8 mouse cellular contexts compared by ENCODE assay signal in the genomic region with DNA sequence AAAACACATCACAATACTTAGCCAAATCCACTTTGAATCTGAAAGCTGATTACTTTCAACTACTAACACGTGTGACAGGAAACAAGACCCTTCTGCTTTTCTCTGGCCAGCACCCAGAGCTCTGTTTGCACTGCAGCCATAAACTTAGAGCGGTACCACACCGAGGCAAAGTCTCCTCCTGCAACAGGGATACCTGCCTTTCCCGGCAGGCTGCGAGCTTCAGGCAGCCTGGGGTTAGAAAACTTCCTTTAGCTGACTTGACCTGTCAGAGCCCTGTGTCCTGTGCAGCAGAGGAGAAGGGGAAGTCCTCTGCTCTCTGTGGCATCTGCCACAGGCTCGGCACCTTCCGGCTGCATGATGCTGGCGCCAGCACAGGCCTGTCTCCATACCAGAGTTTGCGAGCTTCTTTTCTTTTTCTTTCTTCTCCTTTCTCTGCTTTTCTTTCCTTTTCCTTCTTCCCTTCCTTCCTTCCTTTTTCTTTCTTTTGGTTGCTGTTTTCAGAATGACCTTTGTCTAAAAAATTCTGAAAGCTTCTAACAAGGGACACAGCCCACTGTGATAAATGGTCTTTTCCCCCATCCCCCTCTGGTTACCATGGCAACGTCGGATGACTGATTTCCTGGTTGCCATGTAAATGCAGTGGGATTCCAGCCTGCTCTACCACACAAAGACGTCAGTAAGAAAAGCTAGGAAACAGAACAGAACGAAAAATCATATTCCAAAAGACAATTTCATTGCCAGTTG. TPM values are rescaled to one million over a fixed set of nuclear protein-coding genes. Genes with fewer than 3 reads are reported as not detected.
DNase-seq lines count a peak whose midpoint lies in the region; ATAC-seq lines count a peak whose summit lies in the region.

No protein-coding gene starts in this region.

- no peaks in the 10 kb centered on the region for H3K9me3 ChIP-seq in hindbrain, embryonic 11.5 days (ENCODE audit: control insufficient read depth, low read length)
- H3K9me3 ChIP-seq in lung, embryonic 16.5 days (ENCODE audit: control insufficient read depth, low read length): no peaks in the 10 kb centered on the region

- H3K4me3 ChIP-seq in hindbrain, embryonic 11.5 days (ENCODE audit: low read depth, low read length): 0 out of 2 replicates have a peak overlapping the region, but pooled peaks have one; percentile 0
- peak overlapping the region; percentile 20 for H3K4me3 ChIP-seq in lung, embryonic 16.5 days (ENCODE audit: low read length)

- ATAC-seq in hindbrain, embryonic 11.5 days (ENCODE audit: low FRiP score): peak; percentile 94
- peak; percentile 65 for ATAC-seq in lung, embryonic 16.5 days (ENCODE audit: low read depth)

- H3K27me3 ChIP-seq in hindbrain, embryonic 11.5 days (ENCODE audit: control insufficient read depth, insufficient read depth, low read length): no peaks in the 10 kb centered on the region
- H3K27me3 ChIP-seq in lung, embryonic 16.5 days (ENCODE audit: control insufficient read depth, insufficient read depth, low read depth, low read length): no peaks in the 10 kb centered on the region

- DNase-seq in Muller cell, postnatal 12 days (ENCODE audit: inconsistent ontology term): peak; percentile 81
- peak; percentile 71 for DNase-seq in cerebellum, adult 8-10 months
- DNase-seq in frontal cortex, adult 2 months (ENCODE audit: extremely low spot score in 1 of 2, low spot score in 1 of 2): peak; percentile 79 to 90
- peak; percentile 97 for DNase-seq in hindbrain, embryonic 11.5 days (ENCODE audit: low spot score)
- peak; percentile 88 to 93 for DNase-seq in layer of hippocampus, postnatal 10 days (ENCODE audit: low spot score in 2 of 2)
- peak; percentile 93 for DNase-seq in retina, embryonic 14.5 days (ENCODE audit: low spot score)
- DNase-seq in thymus, postnatal 36 days: peak; percentile 60 to 73

- 2% methylated on average over 13 of the region's 13 CpGs for WGBS in hindbrain, embryonic 11.5 days
- 2% methylated on average over 13 of the region's 13 CpGs for WGBS in lung, embryonic 16.5 days

- H3K27ac ChIP-seq in hindbrain, embryonic 11.5 days (ENCODE audit: low read depth, low read length): peak overlapping the region; percentile 98
- H3K27ac ChIP-seq in lung, embryonic 16.5 days (ENCODE audit: low read length): peak overlapping the region; percentile 95

- peaks cover 18% of the 10 kb centered on the region for H3K4me1 ChIP-seq in hindbrain, embryonic 11.5 days (replicated peaks; ENCODE audit: control insufficient read depth, insufficient read depth, low read length)
- peaks cover 34% of the 10 kb centered on the region for H3K4me1 ChIP-seq in lung, embryonic 16.5 days (replicated peaks; ENCODE audit: control insufficient read depth, insufficient read depth, low read length)

- peak overlapping the region; percentile 60 for H3K9ac ChIP-seq in hindbrain, embryonic 11.5 days (ENCODE audit: low read depth, low read length)
- peak overlapping the region; percentile 42 for H3K9ac ChIP-seq in lung, embryonic 16.5 days (ENCODE audit: low read length)

- no peaks in the 10 kb centered on the region for H3K36me3 ChIP-seq in hindbrain, embryonic 11.5 days (ENCODE audit: control insufficient read depth, insufficient read depth, low read length)
- no peaks in the 10 kb centered on the region for H3K36me3 ChIP-seq in lung, embryonic 16.5 days (ENCODE audit: control insufficient read depth, insufficient read depth, low read length)

- H3K4me2 ChIP-seq in hindbrain, embryonic 11.5 days (replicated peaks; ENCODE audit: low read depth, low read length): peak overlapping the region; percentile 47
- peak overlapping the region; percentile 52 for H3K4me2 ChIP-seq in lung, embryonic 16.5 days (ENCODE audit: low read depth, low read length)

RNA-seq across cellular contexts. Expression of a gene that starts 9.4 kb away (rescaled TPM):
- polyA plus RNA-seq in frontal cortex, adult 2 months (2012; rRNA removed): 70.9 and 75.4 TPM in 2 replicates
- polyA plus RNA-seq in hindbrain, embryonic 11.5 days (2014; fragmentation: Nextera tagmentation; extraction: Ambion mirVana): 164 and 201 TPM in 2 replicates
- total RNA-seq in layer of hippocampus, postnatal 10 days (2021): 100 to 1,000 TPM; 491 to 562 TPM
- polyA plus RNA-seq in lung, embryonic 16.5 days (2015; fragmentation: Nextera tagmentation; extraction: Ambion mirVana): 69.7 and 71.4 TPM in 2 replicates

Comparison
In these comparisons a context has a peak if more than half of its experiments do, and no peak if none do; other contexts are left out.
1. Peak in every context shown above with its lines: DNase-seq, ATAC-seq, H3K4me3 ChIP-seq and H3K27ac ChIP-seq.